Mouse (Mus musculus) cerebellum, adult 2 months (tissue): Measurements from ENCODE around the gene Asb18.

Source experiments
- CTCF ChIP-seq: fragments of 200-500 bp; IDR thresholded peaks from 2 replicates; pipeline ENCODE4 v1.5.1; 2011; ENCODE audit warnings: low read depth, mild to moderate bottlenecking, control low read depth, low read length, moderate library complexity, borderline replicate concordance; ENCODE audit not compliant: insufficient read depth
- POLR2A ChIP-seq: fragments of 200-500 bp; IDR thresholded peaks from 2 replicates; pipeline ENCODE4 v1.6.1; 2011; ENCODE audit warnings: low read length, control low read depth, borderline replicate concordance; ENCODE audit not compliant: insufficient read depth

DNA sequence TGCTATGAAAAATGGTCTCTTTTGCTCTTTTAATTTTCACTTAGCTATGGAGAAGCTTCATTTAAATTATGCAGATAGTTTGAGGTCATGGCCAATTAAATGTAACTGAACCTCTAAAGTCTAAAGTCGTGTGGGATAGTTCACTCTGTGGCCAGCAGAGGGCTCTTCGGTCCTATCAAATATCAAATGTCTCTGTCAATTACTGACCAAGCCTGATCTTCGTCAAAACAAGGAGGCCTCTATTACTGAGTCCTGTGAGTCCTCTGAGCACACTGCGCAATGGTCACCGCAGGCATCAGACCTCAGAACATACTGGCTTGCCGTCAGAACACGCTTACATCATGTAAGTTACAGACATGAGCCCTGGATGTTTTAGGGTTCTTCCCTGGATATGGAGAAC is 46.1 kb upstream of the Asb18 start:
- peak; percentile 59 for TF ChIP-seq CTCF
- TF ChIP-seq POLR2A, result no peak
